Mouse (Mus musculus) ES-Bruce4 (cell line): Measurements from ENCODE around the gene Cdk10. TPM values are rescaled to one million over a fixed set of nuclear protein-coding genes. Genes with fewer than 3 reads are reported as not detected.

ENCODE experiments used
- H3K27ac ChIP-seq: 2 replicates; pipeline ENCODE4 v1.5.1; 2012; ENCODE audit warnings: low read length, inconsistent platforms; ENCODE audit not compliant: insufficient read depth
- H3K27me3 ChIP-seq: 2 replicates; pipeline ENCODE4 v1.6.1; 2012; ENCODE audit warnings: mild to moderate bottlenecking, low read length, inconsistent platforms; ENCODE audit not compliant: control insufficient read depth, poor library complexity, insufficient read depth, severe bottlenecking
- H3K36me3 ChIP-seq: 2 replicates; pipeline ENCODE4 v1.6.1; 2012; ENCODE audit warnings: inconsistent platforms, mild to moderate bottlenecking, low read length, moderate library complexity; ENCODE audit not compliant: control insufficient read depth, poor library complexity, insufficient read depth, severe bottlenecking
- H3K4me1 ChIP-seq: one replicate; pipeline ENCODE4 v1.8.1; 2011; ENCODE audit warnings: low read length; ENCODE audit not compliant: control insufficient read depth, insufficient read depth
- H3K4me3 ChIP-seq: 2 replicates; pipeline ENCODE4 v1.5.1; 2011; ENCODE audit warnings: low read depth, mild to moderate bottlenecking, low read length
- H3K9ac ChIP-seq: 2 replicates; pipeline ENCODE4 v1.6.1; 2012; ENCODE audit warnings: low read depth, mild to moderate bottlenecking, inconsistent platforms; ENCODE audit not compliant: poor library complexity, severe bottlenecking
- H3K9me3 ChIP-seq: replicated peaks from 2 replicates; pipeline ENCODE4 v1.6.1; 2012; ENCODE audit warnings: mild to moderate bottlenecking, low read length, inconsistent platforms; ENCODE audit not compliant: control insufficient read depth, poor library complexity, insufficient read depth, severe bottlenecking
- CTCF ChIP-seq: IDR thresholded peaks from one replicate; pipeline ENCODE4 v1.8.1; 2011; ENCODE audit warnings: low read depth, low read length
- EP300 ChIP-seq: IDR thresholded peaks from 2 replicates; pipeline ENCODE4 v1.6.1; 2011; ENCODE audit warnings: low read depth, low read length; ENCODE audit not compliant: insufficient read depth
- POLR2A ChIP-seq: IDR thresholded peaks from one replicate; pipeline ENCODE4 v1.8.1; 2011; ENCODE audit warnings: low read length; ENCODE audit not compliant: insufficient read depth
- polyA plus RNA-seq: library from polyadenylated mRNA; stranded (reverse); fragments of >200 nt; gene quantifications from 2 replicates; pipeline ENCODE4 v1.2.4, GENCODE M21; 2011; ENCODE audit warnings: low read depth; ENCODE audit not compliant: missing spikeins, insufficient read depth, insufficient read length

The Cdk10 gene
- polyA plus RNA-seq, 1 experiment = 34.3 TPM

GRCm38 (mm10) chr8:123244382-123244781 lies 19.7 kb downstream of the Cdk10 start:
- H3K27me3 ChIP-seq = no peaks in the 10 kb centered on the region
- no peaks in the 10 kb centered on the region for H3K9me3 ChIP-seq
- no peak overlapping the region for H3K9ac ChIP-seq
- H3K4me1 ChIP-seq = no peaks in the 10 kb centered on the region
- TF ChIP-seq CTCF = no peak
- TF ChIP-seq EP300 = no peak
- TF ChIP-seq POLR2A = no peak
- no peaks in the 10 kb centered on the region for H3K36me3 ChIP-seq
- no peak overlapping the region for H3K4me3 ChIP-seq
- H3K27ac ChIP-seq = no peak overlapping the region

- H3K36me3 ChIP-seq = no peaks in the 10 kb centered on the region
- no peak overlapping the region for H3K27ac ChIP-seq
- no peaks in the 10 kb centered on the region for H3K27me3 ChIP-seq
- H3K4me1 ChIP-seq = no peaks in the 10 kb centered on the region
- no peak overlapping the region for H3K9ac ChIP-seq
- no peak overlapping the region for H3K4me3 ChIP-seq
- no peak for TF ChIP-seq CTCF
- no peak for TF ChIP-seq POLR2A
- no peak for TF ChIP-seq EP300
- H3K9me3 ChIP-seq = no peaks in the 10 kb centered on the region
These were observed 20.9 kb downstream of the Cdk10 start for GRCm38 (mm10) chr8:123245543-123245942.

GRCm38 (mm10) chr8:123247748-123248147 lies 23.1 kb downstream of the Cdk10 start:
- Histone ChIP-seq H3K4me3 (no peak overlapping the region), H3K27me3 (no peaks in the 10 kb centered on the region)

GRCm38 (mm10) chr8:123248596-123248995 lies 24.0 kb downstream of the Cdk10 start:
- H3K4me1 ChIP-seq = no peaks in the 10 kb centered on the region
- H3K36me3 ChIP-seq = no peaks in the 10 kb centered on the region
- TF ChIP-seq EP300 (no peak), POLR2A (no peak), CTCF (no peak)

More at GRCm38 (mm10) chr8:123247748-123248147, 23.1 kb downstream of the Cdk10 start:
- Histone ChIP-seq H3K4me1 (no peaks in the 10 kb centered on the region), H3K9me3 (no peaks in the 10 kb centered on the region), H3K36me3 (no peaks in the 10 kb centered on the region), H3K9ac (no peak overlapping the region), H3K27ac (no peak overlapping the region)
- TF ChIP-seq EP300 (no peak), POLR2A (no peak)

GRCm38 (mm10) chr8:123250940-123251339 lies 26.3 kb downstream of the Cdk10 start:
- H3K27me3 ChIP-seq = no peaks in the 10 kb centered on the region
- no peak overlapping the region for H3K9ac ChIP-seq
- H3K9me3 ChIP-seq = no peaks in the 10 kb centered on the region
- no peak overlapping the region for H3K27ac ChIP-seq
- no peak for TF ChIP-seq CTCF
- no peak for TF ChIP-seq POLR2A
- TF ChIP-seq EP300 = no peak
- H3K4me3 ChIP-seq = no peak overlapping the region
- H3K4me1 ChIP-seq = no peaks in the 10 kb centered on the region
- no peaks in the 10 kb centered on the region for H3K36me3 ChIP-seq

More at GRCm38 (mm10) chr8:123248596-123248995, 24.0 kb downstream of the Cdk10 start:
- no peak overlapping the region for H3K9ac ChIP-seq
- no peaks in the 10 kb centered on the region for H3K9me3 ChIP-seq
- H3K27me3 ChIP-seq = no peaks in the 10 kb centered on the region
- no peak overlapping the region for H3K4me3 ChIP-seq
- no peak overlapping the region for H3K27ac ChIP-seq

GRCm38 (mm10) chr8:123252925-123253324 lies 28.3 kb downstream of the Cdk10 start:
- peaks cover 3% of the 10 kb centered on the region for H3K36me3 ChIP-seq
- no peaks in the 10 kb centered on the region for H3K4me1 ChIP-seq
- TF ChIP-seq EP300 = no peak
- TF ChIP-seq POLR2A = no peak
- no peak for TF ChIP-seq CTCF
- no peak overlapping the region for H3K9ac ChIP-seq
- no peaks in the 10 kb centered on the region for H3K9me3 ChIP-seq
- no peak overlapping the region for H3K4me3 ChIP-seq
- no peaks in the 10 kb centered on the region for H3K27me3 ChIP-seq
- no peak overlapping the region for H3K27ac ChIP-seq
